Mouse (Mus musculus) adrenal gland, adult 2 months (tissue): ENCODE measurements around the gene Myrfl. TPM values are rescaled to one million over a fixed set of nuclear protein-coding genes. Genes with fewer than 3 reads are reported as not detected.
A peak's percentile ranks its signal among the peaks of the same experiment; 100 is the strongest.

Experiments used
- DNase-seq: peaks from one replicate; pipeline ENCODE4 v3.0.0; 2021
- polyA plus RNA-seq: library from polyadenylated mRNA; depleted of rRNA; stranded (reverse); fragments of >200 nt; gene quantifications from 2 replicates; pipeline ENCODE4 v1.2.3, GENCODE M21; 2012
- total RNA-seq, 2 experiments: library from RNA; stranded (reverse); gene quantifications; 2 replicates each; pipeline ENCODE4 v1.2.3; 2021

Myrfl gene
- total and polyA plus RNA-seq, 3 experiments: 0.12 to 0.21 TPM; not detected in 1

- no peak for DNase-seq
Measured at GRCm38 (mm10) chr10:116827306-116827705, 69.4 kb downstream of the Myrfl start.

GRCm38 (mm10) chr10:116815311-116816060 is 81.2 kb downstream of the Myrfl start:
- DNase-seq: no peak

- DNase-seq: no peak
Measured at GRCm38 (mm10) chr10:116813150-116813549, 83.6 kb downstream of the Myrfl start.

GRCm38 (mm10) chr10:116810738-116811137 is 86.0 kb downstream of the Myrfl start:
- DNase-seq: no peak

- no peak for DNase-seq
Measured at GRCm38 (mm10) chr10:116809383-116809782, 87.3 kb downstream of the Myrfl start.

GRCm38 (mm10) chr10:116808556-116809353 is 88.0 kb downstream of the Myrfl start:
- no peak for DNase-seq

- no peak for DNase-seq
Measured at GRCm38 (mm10) chr10:116802178-116802794, 94.4 kb downstream of the Myrfl start.

- DNase-seq: no peak
Measured at GRCm38 (mm10) chr10:116801281-116801680, 95.4 kb downstream of the Myrfl start.

GRCm38 (mm10) chr10:116796066-116796465 is 100.7 kb downstream of the Myrfl start:
- DNase-seq: no peak

GRCm38 (mm10) chr10:116789096-116789495 is 107.6 kb downstream of the Myrfl start:
- DNase-seq: peak; percentile 5

- DNase-seq: no peak
Measured at GRCm38 (mm10) chr10:116788431-116788830, 108.3 kb downstream of the Myrfl start.

- DNase-seq: no peak
Measured at GRCm38 (mm10) chr10:116784098-116784497, 112.6 kb downstream of the Myrfl start.

- no peak for DNase-seq
Measured at GRCm38 (mm10) chr10:116783020-116783419, 113.7 kb downstream of the Myrfl start.

GRCm38 (mm10) chr10:116777947-116778346 is 118.8 kb downstream of the Myrfl start:
- DNase-seq: no peak

- DNase-seq: no peak
Measured at GRCm38 (mm10) chr10:116776846-116777245, 119.9 kb downstream of the Myrfl start.

GRCm38 (mm10) chr10:116773846-116774750 is 122.6 kb downstream of the Myrfl start:
- DNase-seq: peak; percentile 15

- DNase-seq: peak; percentile 62
Measured at GRCm38 (mm10) chr10:116771215-116771935, 125.3 kb downstream of the Myrfl start.

GRCm38 (mm10) chr10:116768642-116769041 is 128.1 kb downstream of the Myrfl start:
- DNase-seq: peak; percentile 10

- DNase-seq: no peak
Measured at GRCm38 (mm10) chr10:116766525-116766924, 130.2 kb downstream of the Myrfl start.

GRCm38 (mm10) chr10:116761476-116762068 is 135.1 kb downstream of the Myrfl start:
- DNase-seq: no peak

GRCm38 (mm10) chr10:116760561-116760960 is 136.2 kb downstream of the Myrfl start:
- DNase-seq: no peak
